Mouse (Mus musculus) thymus, adult 18-20 months (tissue): Measurements from ENCODE around the gene Ctdnep1.

Source experiments
- DNase-seq, 2 experiments: peaks; one replicate each; pipeline ENCODE4 v3.0.0; 2022; ENCODE audit warnings: mixed read lengths in 2 of 2

Ctdnep1 gene

DNA sequence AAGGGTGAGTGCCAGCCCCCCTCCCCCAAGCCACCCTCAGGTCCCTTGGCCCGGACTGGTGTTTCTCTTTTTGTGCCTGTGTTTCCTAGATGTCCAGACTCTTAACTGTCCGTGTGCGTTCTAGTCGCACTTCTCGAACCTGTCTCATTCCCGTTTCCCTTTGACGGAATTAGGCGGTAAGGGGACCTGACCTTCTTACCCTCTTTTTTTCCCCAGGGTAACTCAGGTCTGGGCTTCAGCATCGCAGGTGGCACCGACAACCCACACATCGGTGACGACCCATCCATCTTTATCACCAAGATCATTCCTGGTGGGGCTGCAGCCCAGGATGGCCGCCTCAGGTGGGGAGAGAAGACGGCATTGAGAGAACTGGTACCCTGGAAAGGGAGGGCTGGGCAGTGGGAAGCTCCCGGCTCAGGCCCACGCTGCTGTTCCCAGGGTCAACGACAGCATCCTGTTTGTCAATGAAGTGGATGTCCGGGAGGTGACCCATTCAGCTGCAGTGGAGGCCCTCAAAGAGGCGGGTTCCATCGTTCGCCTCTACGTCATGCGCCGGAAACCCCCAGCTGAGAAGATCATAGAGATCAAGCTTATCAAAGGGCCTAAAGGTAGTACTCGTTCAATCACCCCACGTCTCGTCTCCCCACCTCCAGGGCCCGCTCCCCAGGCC is 49.8 kb downstream of the Ctdnep1 start:
- no peak for DNase-seq

DNA sequence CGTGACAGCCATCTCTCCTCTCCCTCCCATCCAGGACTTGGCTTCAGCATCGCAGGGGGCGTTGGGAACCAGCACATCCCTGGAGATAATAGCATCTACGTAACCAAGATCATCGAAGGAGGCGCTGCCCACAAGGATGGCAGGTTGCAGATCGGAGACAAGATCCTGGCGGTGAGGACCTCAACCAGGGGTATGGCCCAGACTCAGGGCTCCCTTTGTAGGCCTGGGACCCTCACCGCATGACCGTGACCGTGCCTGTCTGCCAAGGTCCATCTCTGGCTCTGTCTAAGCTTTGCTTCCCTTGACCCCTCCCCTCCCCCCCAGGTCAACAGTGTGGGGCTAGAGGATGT is 50.3 kb downstream of the Ctdnep1 start:
- no peak for DNase-seq

DNA sequence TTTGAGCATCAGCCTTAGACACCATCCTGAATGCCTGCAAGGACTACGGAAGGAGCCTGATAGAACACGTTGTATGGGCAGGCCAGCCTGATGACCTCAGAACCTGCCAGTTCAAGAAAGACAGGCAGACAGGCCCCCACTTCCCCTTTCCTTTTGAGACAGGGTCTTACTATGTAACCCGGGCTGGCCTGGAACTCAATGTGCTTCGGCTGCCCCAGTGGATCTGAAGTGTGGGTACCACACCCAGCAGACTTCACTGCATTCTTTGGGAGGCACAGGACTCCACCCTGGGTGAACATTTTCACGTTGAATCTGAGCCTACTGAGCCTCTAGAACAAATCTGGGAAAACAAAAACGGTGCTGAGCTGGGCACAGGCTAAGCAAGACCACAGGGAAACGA is 57.2 kb downstream of the Ctdnep1 start:
- DNase-seq = no peak

DNA sequence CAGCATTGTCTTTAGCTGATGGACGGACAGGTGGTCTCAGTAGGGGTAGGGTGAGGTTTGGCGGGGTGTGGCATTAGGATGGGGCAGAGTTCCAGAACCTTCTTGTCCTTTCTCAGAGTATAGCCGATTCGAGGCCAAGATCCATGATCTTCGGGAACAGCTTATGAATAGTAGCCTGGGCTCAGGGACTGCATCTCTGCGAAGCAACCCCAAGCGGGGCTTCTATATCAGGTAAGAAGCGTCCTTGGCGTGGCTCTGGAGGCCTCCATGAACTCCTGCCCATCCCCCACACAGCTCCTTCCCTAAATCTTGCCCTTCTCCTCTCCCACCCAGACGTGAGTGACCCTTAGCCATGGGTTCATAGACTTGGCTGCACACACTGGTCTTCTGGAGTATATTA is 58.7 kb downstream of the Ctdnep1 start:
- no peak for DNase-seq

DNA sequence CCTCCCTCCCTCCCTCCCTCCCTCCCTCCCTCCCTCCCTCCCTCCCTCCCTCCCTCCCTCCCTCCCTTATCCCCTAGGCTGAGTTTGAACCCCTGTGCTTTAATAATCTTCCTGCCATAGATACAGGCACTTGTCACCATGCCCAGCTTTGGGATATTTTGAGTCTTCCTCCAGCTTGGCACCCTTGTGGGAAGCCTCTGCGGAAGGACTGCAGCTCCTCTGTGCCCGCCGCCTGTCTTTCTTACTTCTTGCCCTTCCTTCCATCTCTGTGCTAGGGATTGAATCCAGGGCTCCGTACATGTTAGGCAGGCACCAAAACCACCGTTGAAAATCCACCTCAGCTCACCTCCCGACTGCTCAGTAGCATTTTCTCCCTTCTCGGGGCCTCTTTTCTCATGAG is 59.2 kb downstream of the Ctdnep1 start:
- no peak for DNase-seq
